Mouse (Mus musculus): ENCODE measurements around the gene Gm8764. TPM values are rescaled to one million over a fixed set of nuclear protein-coding genes. Genes with fewer than 3 reads are reported as not detected.

Gm8764 gene
- polyA plus RNA-seq (2014; fragmentation: Illumina TruSeq; extraction: RNeasy Lipid Tissue Mini Kit (QIAGEN cat#74804); ENCODE audit: low read depth, low replicate concordance), result not detected

DNA sequence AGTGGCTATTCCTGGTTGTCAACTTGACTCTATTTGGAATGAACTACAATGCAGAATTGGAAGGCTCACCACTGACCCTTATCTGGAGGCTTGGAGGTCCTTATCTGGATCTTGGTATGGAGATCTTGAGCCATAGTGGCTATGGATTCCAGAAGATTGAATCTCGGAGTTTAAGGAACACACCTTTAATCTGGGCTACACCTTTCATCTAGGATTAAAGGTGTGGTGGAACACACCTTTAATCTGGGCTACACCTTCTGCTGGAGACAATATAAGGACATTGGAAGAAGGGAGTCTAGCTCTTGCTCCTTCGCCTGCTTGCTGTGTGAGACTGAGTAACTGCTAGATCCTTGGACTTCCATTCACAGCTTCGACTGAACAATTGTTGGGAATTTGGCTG is at the start of gene Gm8764:
TSS of gene Gm8764 (plus strand) at position 301 of the 400 bp plus-strand sequence.

GRCm38 (mm10) chr10:104142687-104143086 is 17.1 kb upstream of the Gm8764 start, which contains the start of gene Gm21293:
TSS of gene Gm21293 (plus strand) at chr10:104142987.

GRCm38 (mm10) chr10:104151197-104151596 is 8.6 kb upstream of the Gm8764 start, which contains the start of gene Gm6763:
TSS of gene Gm6763 (plus strand) at chr10:104151497.

GRCm38 (mm10) chr10:104168215-104168614 is 8.4 kb downstream of the Gm8764 start, which contains the start of gene Gm21304:
TSS of gene Gm21304 (plus strand) at chr10:104168515.

GRCm38 (mm10) chr10:104176724-104177123 is 16.9 kb downstream of the Gm8764 start, which contains the start of gene Gm21312:
TSS of gene Gm21312 (plus strand) at chr10:104177024.

DNA sequence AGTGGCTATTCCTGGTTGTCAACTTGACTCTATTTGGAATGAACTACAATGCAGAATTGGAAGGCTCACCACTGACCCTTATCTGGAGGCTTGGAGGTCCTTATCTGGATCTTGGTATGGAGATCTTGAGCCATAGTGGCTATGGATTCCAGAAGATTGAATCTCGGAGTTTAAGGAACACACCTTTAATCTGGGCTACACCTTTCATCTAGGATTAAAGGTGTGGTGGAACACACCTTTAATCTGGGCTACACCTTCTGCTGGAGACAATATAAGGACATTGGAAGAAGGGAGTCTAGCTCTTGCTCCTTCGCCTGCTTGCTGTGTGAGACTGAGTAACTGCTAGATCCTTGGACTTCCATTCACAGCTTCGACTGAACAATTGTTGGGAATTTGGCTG is 25.4 kb downstream of the Gm8764 start, which contains the start of gene Gm20765:
TSS of gene Gm20765 (plus strand) at position 301 of the 400 bp plus-strand sequence.

GRCm38 (mm10) chr10:104193742-104194141 is 33.9 kb downstream of the Gm8764 start, which contains the start of gene Gm4340:
TSS of gene Gm4340 (plus strand) at chr10:104194042.

Other genes starting within 250 kb of the Gm8764 start
- gene Gm21293, start 17.0 kb upstream of the Gm8764 start, polyA plus RNA-seq (2014; fragmentation: Illumina TruSeq; extraction: RNeasy Lipid Tissue Mini Kit (QIAGEN cat#74804); ENCODE audit: low read depth, low replicate concordance), result not detected
- gene Gm6763, start 8.5 kb upstream of the Gm8764 start, polyA plus RNA-seq (2014; fragmentation: Illumina TruSeq; extraction: RNeasy Lipid Tissue Mini Kit (QIAGEN cat#74804); ENCODE audit: low read depth, low replicate concordance), result not detected
- not detected for gene Gm21304, start 8.5 kb downstream of the Gm8764 start, polyA plus RNA-seq (2014; fragmentation: Illumina TruSeq; extraction: RNeasy Lipid Tissue Mini Kit (QIAGEN cat#74804); ENCODE audit: low read depth, low replicate concordance)
- gene Gm21312, start 17.0 kb downstream of the Gm8764 start, polyA plus RNA-seq (2014; fragmentation: Illumina TruSeq; extraction: RNeasy Lipid Tissue Mini Kit (QIAGEN cat#74804); ENCODE audit: low read depth, low replicate concordance), result not detected
- gene Gm20765, start 25.5 kb downstream of the Gm8764 start, polyA plus RNA-seq (2014; fragmentation: Illumina TruSeq; extraction: RNeasy Lipid Tissue Mini Kit (QIAGEN cat#74804); ENCODE audit: low read depth, low replicate concordance), result not detected
- not detected for gene Gm4340, start 34.0 kb downstream of the Gm8764 start, polyA plus RNA-seq (2014; fragmentation: Illumina TruSeq; extraction: RNeasy Lipid Tissue Mini Kit (QIAGEN cat#74804); ENCODE audit: low read depth, low replicate concordance)